8 mouse cellular contexts compared by ENCODE assay signal in genomic region chr1:46018382-46018977, GRCm38 (mm10). TPM values are rescaled to one million over a fixed set of nuclear protein-coding genes. Genes with fewer than 3 reads are reported as not detected.
A peak's percentile ranks its signal among the peaks of the same experiment; 100 is the strongest.
DNase-seq lines count a peak whose midpoint lies in the region; ATAC-seq and TF ChIP-seq lines count a peak whose summit lies in the region.

No protein-coding gene starts in this region.

- no peak overlapping the region for H3K9ac ChIP-seq in lung, embryonic 14.5 days

- no peak overlapping the region for H3K4me2 ChIP-seq in lung, embryonic 14.5 days

- no peaks in the 10 kb centered on the region for H3K36me3 ChIP-seq in lung, embryonic 14.5 days (ENCODE audit: insufficient read depth)

- H3K4me1 ChIP-seq in lung, embryonic 14.5 days (ENCODE audit: insufficient read depth), result no peaks in the 10 kb centered on the region
- H3K4me1 ChIP-seq in lung, adult 2 months (ENCODE audit: control insufficient read depth, insufficient read depth, low read length), result no peaks in the 10 kb centered on the region

- H3K27me3 ChIP-seq in lung, embryonic 14.5 days (ENCODE audit: insufficient read depth, low read length), result no peaks in the 10 kb centered on the region

- H3K27ac ChIP-seq in lung, embryonic 14.5 days (ENCODE audit: low read depth), result no peak overlapping the region

- no peaks in the 10 kb centered on the region for H3K9me3 ChIP-seq in lung, embryonic 14.5 days (ENCODE audit: low read depth, low read length)

- TF ChIP-seq CTCF in lung, embryonic 14.5 days (IDR thresholded peaks at IDR 0.05; ENCODE audit: low read depth), result peak; percentile 82
- TF ChIP-seq CTCF in lung, adult 2 months (IDR thresholded peaks at IDR 0.05; ENCODE audit: insufficient read depth, low read length), result no peak

- DNase-seq in lung, embryonic 14.5 days, result peak; percentile 82
- no peak for DNase-seq in lung, adult 2 months
- peak; percentile 21 for DNase-seq in adrenal gland, postnatal 25 days
- peak; percentile 24 for DNase-seq in forelimb bud, embryonic 11.5 days (ENCODE audit: low read depth, low spot score)
- peak; percentile 48 for DNase-seq in layer of hippocampus, adult 11-12 months (ENCODE audit: low spot score)
- DNase-seq in B cell, adult 2 months, result no peak
- no peak for DNase-seq in spleen, adult 18-20 months

- no peak overlapping the region for H3K4me3 ChIP-seq in lung, embryonic 14.5 days (ENCODE audit: low read depth, low read length)
- H3K4me3 ChIP-seq in lung, adult 2 months (replicated peaks; ENCODE audit: extremely low read depth, low read depth, low read length), result no peak overlapping the region

- WGBS in lung, embryonic 14.5 days, result 34% methylated on average over 2 of the region's 2 CpGs
- WGBS in lung, adult 2 months, result 30% methylated on average over 2 of the region's 2 CpGs

- ATAC-seq in lung, embryonic 14.5 days (ENCODE audit: insufficient read depth), result peak; percentile 73; the same call in 1 of the 2 replicates
- peak; percentile 51 for ATAC-seq in megakaryocyte progenitor cell, adult 5-6 weeks (replicated peaks; ENCODE audit: poor library complexity)

- TF ChIP-seq POLR2A in lung, adult 2 months (IDR thresholded peaks at IDR 0.05; ENCODE audit: borderline replicate concordance, extremely low read depth, low read depth, low read length), result no peak

RNA-seq across cellular contexts. Expression of gene Dnah7b, which starts 47.6 kb away (rescaled TPM):
- 1.9 and 3.2 TPM in 2 replicates for polyA plus RNA-seq in lung, embryonic 14.5 days (2014; fragmentation: Nextera tagmentation; extraction: Ambion mirVana)
- polyA plus RNA-seq in lung, adult 2 months (2012; rRNA removed), result 1.3 and 1.9 TPM in 2 replicates
- total RNA-seq in adrenal gland, postnatal 25 days (2021), result 4.0 and 4.9 TPM in 2 replicates
- not detected in 2 replicates for total RNA-seq in megakaryocyte progenitor cell, adult 5-6 weeks (2015)
- 0.10 TPM in 1 of 2 replicates, not detected in the other for total RNA-seq in megakaryocyte progenitor cell, adult 5-6 weeks (2017)

Comparison
In these comparisons a context has a peak if more than half of its experiments do, and no peak if none do; other contexts are left out.
1. DNase-seq: peak in lung, embryonic 14.5 days (single experiment), adrenal gland, postnatal 25 days (single experiment), forelimb bud, embryonic 11.5 days (single experiment) and layer of hippocampus, adult 11-12 months (single experiment); none in lung, adult 2 months (single experiment), B cell, adult 2 months (0 of 2) and spleen, adult 18-20 months (0 of 2).